10 mouse cellular contexts compared by ENCODE assay signal in the genomic region with DNA sequence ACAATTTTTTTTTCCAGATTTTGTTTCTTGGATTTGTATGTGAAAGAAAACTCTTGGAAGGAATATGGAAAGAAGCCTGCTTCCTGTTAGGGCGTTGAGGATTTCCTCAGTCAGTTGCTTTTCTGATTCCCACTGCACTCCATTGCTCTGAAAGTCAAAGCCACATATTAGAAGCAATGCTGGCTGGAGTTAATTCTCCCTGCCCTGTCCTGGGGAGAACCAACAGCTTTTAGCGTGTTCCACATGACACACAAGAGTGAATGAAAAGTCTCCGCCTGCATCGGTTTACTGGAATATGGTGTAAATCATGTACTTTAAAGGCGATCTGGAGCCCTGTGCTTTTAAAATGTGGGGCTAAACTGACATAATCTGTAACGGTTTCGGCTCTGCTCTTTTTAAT.
DNase-seq lines count a peak whose midpoint lies in the region; ATAC-seq and TF ChIP-seq lines count a peak whose summit lies in the region.
"Had no signal": no experiment of that assay in that cellular context is flagged by ENCODE, and none has a peak within 500 bp of the region (broad histone marks: within the 10 kb centered on the region; RNA-seq: fewer than 3 reads in every experiment).

No protein-coding gene starts in this region.

- H3K4me2 ChIP-seq in heart, embryonic 16.5 days (ENCODE audit: low read depth, low read length): no peak overlapping the region
- no peak overlapping the region for H3K4me2 ChIP-seq in hindbrain, postnatal 0 days (ENCODE audit: low read depth, low read length)
- H3K4me2 ChIP-seq in neural tube, embryonic 13.5 days: peak overlapping the region; percentile 17

- TF ChIP-seq CTCF in embryonic fibroblast, embryonic 13.5 days (IDR thresholded peaks at IDR 0.05; ENCODE audit: borderline replicate concordance, insufficient read depth, low read length): no peak
- no peak for TF ChIP-seq CTCF in hindbrain, postnatal 0 days (IDR thresholded peaks at IDR 0.05; ENCODE audit: low read depth)

- TF ChIP-seq POLR2A in embryonic fibroblast, embryonic 13.5 days (IDR thresholded peaks at IDR 0.05; ENCODE audit: low read depth, low read length): no peak

- 62% methylated on average over 7 of the region's 7 CpGs for WGBS in heart, embryonic 16.5 days
- 36% methylated on average over 7 of the region's 7 CpGs for WGBS in hindbrain, postnatal 0 days
- 17% methylated on average over 7 of the region's 7 CpGs for WGBS in neural tube, embryonic 13.5 days

- no peaks in the 10 kb centered on the region for H3K4me1 ChIP-seq in heart, embryonic 16.5 days (ENCODE audit: control insufficient read depth, insufficient read depth, low read length)
- peaks cover 7% of the 10 kb centered on the region for H3K4me1 ChIP-seq in embryonic fibroblast, embryonic 13.5 days (ENCODE audit: control insufficient read depth, insufficient read depth, low read length)
- H3K4me1 ChIP-seq in hindbrain, postnatal 0 days (ENCODE audit: insufficient read depth, low read length): no peaks in the 10 kb centered on the region
- H3K4me1 ChIP-seq in neural tube, embryonic 13.5 days (replicated peaks): peaks cover 23% of the 10 kb centered on the region

- no peak overlapping the region for H3K4me3 ChIP-seq in heart, embryonic 16.5 days (ENCODE audit: low read length)
- H3K4me3 ChIP-seq in embryonic fibroblast, embryonic 13.5 days (ENCODE audit: insufficient read depth, low read length): no peak overlapping the region
- no peak overlapping the region for H3K4me3 ChIP-seq in hindbrain, postnatal 0 days (ENCODE audit: low read length)
- no peak overlapping the region for H3K4me3 ChIP-seq in neural tube, embryonic 13.5 days

- 0 out of 2 replicates have a peak overlapping the region, but pooled peaks have one; percentile 10 for H3K27ac ChIP-seq in heart, embryonic 16.5 days (ENCODE audit: low read length)
- peak overlapping the region; percentile 98 for H3K27ac ChIP-seq in embryonic fibroblast, embryonic 13.5 days (ENCODE audit: insufficient read depth, low read length)
- H3K27ac ChIP-seq in hindbrain, postnatal 0 days: peak overlapping the region; percentile 62
- H3K27ac ChIP-seq in neural tube, embryonic 13.5 days (replicated peaks): peak overlapping the region; percentile 65; the same call in 1 of the 2 replicates

- no peak for DNase-seq in heart, adult 9 months (ENCODE audit: low spot score in 2 of 2)
- DNase-seq in hindbrain, postnatal 0 days (ENCODE audit: low spot score): peak; percentile 12
- DNase-seq in cerebellum, adult 9-10 months: no peak
- no peak for DNase-seq in thymus, adult 18-20 months
- DNase-seq in ovary, postnatal 36 days (ENCODE audit: low spot score): no peak
- DNase-seq: liver, postnatal 0 days had no signal

- no peaks in the 10 kb centered on the region for H3K27me3 ChIP-seq in heart, embryonic 16.5 days (ENCODE audit: control insufficient read depth, insufficient read depth, low read length)
- no peaks in the 10 kb centered on the region for H3K27me3 ChIP-seq in hindbrain, postnatal 0 days (ENCODE audit: insufficient read depth, low read length)
- no peaks in the 10 kb centered on the region for H3K27me3 ChIP-seq in neural tube, embryonic 13.5 days
- H3K27me3 ChIP-seq: CH12.LX had no signal

- no peak overlapping the region for H3K9ac ChIP-seq in heart, embryonic 16.5 days (ENCODE audit: low read length)
- no peak overlapping the region for H3K9ac ChIP-seq in hindbrain, postnatal 0 days (replicated peaks; ENCODE audit: low read length)
- no peak overlapping the region for H3K9ac ChIP-seq in neural tube, embryonic 13.5 days
- H3K9ac ChIP-seq: liver, postnatal 0 days had no signal

- no peaks in the 10 kb centered on the region for H3K36me3 ChIP-seq in heart, embryonic 16.5 days (ENCODE audit: control insufficient read depth, insufficient read depth)
- no peaks in the 10 kb centered on the region for H3K36me3 ChIP-seq in hindbrain, postnatal 0 days (ENCODE audit: insufficient read depth, low read length)
- H3K36me3 ChIP-seq in neural tube, embryonic 13.5 days: no peaks in the 10 kb centered on the region

- no peaks in the 10 kb centered on the region for H3K9me3 ChIP-seq in heart, embryonic 16.5 days (replicated peaks; ENCODE audit: control insufficient read depth, low read length)
- H3K9me3 ChIP-seq in hindbrain, postnatal 0 days (ENCODE audit: low read length): no peaks in the 10 kb centered on the region
- H3K9me3 ChIP-seq in neural tube, embryonic 13.5 days: no peaks in the 10 kb centered on the region

- ATAC-seq in heart, embryonic 16.5 days (replicated peaks; ENCODE audit: extremely low read depth, insufficient read depth, low FRiP score): no peak
- ATAC-seq in hindbrain, postnatal 0 days: no peak
- ATAC-seq in neural tube, embryonic 13.5 days (ENCODE audit: low read depth): no peak
- ATAC-seq: liver, postnatal 0 days had no signal

Comparison
In these comparisons a context has a peak if more than half of its experiments do, and no peak if none do; other contexts are left out.
1. H3K27ac ChIP-seq: peak in every context shown above with its lines; median percentile 98 in embryonic fibroblast, embryonic 13.5 days; 65 in neural tube, embryonic 13.5 days; 62 in hindbrain, postnatal 0 days; 10 in heart, embryonic 16.5 days.